Mouse (Mus musculus) cerebellum, postnatal 4 days (tissue): ENCODE measurements around the gene H2afz.
"Not testable (repeated sequence)": the region's sequence is repeated elsewhere in the genome, so short reads cannot be mapped to it uniquely, and the experiment has no call there.

Experiments
- DNase-seq, 2 experiments: peaks; one replicate each; pipeline ENCODE4 v3.0.0; 2022; ENCODE audit warnings: low spot score in 2 of 2, mixed read lengths in 1 of 2

The H2afz gene

GRCm38 (mm10) chr3:137863330-137864123 lies 760 bp upstream of the H2afz start:
- no peak for DNase-seq

DNA sequence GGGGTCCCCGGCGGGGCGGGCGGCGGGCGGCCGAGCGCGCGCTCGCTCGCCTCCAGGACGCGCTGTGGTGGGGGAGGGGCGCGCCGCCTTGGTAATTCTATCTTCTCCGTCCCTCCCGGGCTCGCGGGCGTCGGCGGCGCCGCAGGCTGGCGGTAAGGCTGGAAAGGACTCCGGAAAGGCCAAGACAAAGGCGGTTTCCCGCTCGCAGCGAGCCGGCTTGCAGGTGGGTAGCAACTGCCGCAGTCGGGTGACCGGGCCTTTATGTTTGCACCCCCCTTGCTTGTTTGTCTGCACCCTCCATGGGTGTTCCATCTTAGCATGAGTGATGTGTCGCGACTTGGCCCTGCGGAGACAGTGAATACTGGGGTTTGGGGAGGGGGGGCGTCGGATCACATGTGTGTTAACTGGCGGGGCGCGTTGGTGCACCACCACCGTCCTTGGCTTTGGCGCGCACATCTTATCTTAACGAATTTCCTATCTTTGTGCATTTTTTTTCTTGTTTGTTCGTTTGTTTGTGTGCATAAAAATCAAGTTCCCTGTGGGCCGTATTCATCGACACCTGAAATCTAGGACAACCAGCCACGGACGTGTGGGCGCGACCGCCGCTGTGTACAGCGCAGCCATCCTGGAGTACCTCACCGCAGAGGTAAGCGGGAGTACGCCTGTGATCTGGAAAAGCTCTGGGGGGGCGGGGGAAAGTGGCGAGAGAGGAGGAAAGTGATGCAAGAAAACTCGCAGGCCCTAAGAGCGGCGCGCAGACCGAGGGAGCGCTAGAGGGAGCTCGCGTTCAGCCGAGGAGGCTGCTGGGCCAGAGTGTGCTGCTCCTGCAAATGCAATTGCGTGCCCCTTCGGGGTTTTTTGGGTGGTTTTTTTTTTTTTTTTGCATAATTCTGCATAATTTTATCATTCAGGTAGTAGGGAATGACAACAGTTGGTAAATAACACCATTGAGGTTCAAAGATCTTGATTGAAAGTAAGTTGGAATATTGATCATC lies 998 bp downstream of the H2afz start:
- peak; percentile 81 to 90 for DNase-seq

DNA sequence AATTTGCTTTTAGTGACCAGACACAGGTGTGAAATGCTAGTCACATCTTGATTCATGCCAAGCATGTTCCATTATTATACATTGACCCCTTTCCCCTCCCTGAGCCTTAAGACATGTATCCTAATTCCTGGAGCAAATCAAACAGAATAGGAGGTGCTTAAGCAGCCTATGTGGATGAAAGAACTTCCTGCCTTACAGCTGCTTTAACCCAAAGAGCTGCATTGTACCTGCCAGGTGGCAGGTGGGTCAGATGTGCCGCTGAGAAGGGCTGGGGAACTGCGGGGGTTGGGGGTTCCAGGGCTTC lies 2.8 kb downstream of the H2afz start:
- DNase-seq: no peak

DNA sequence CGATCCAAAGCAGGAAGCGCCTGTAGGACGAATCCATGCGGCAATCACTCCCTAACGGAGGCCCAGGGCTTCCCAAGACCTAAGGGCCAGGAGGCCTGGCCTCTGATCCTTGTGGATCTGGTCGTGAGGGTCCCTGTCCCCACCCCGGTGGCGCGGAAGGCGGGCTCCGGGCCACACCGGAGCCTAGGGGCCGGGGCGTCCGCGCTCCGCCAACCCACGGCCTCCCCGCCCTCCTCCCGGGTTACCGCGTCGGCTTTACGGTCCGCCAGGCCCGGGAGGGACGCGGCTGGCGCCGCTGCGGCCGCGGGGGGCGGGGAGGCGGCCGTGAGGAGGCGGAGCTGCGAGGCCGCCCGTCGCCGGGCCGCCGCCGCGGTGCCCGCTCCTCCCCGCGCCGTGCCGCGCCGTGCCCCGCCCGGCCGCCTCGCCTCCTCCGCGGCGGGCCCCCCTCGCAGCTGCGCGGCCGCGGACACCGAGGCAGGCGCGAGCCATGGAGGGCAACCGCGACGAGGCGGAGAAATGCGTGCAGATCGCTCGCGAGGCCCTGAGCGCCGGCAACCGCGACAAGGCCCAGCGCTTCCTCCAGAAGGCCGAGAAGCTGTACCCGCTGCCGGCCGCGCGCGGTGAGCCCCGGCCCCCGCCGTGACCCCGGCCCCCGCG lies 3.3 kb downstream of the H2afz start, which contains the start of gene Dnajb14:
Dnajb14 (plus strand) TSS at position 239 of the 657 bp plus-strand sequence.
- DNase-seq: peak; percentile 29 to 53

DNA sequence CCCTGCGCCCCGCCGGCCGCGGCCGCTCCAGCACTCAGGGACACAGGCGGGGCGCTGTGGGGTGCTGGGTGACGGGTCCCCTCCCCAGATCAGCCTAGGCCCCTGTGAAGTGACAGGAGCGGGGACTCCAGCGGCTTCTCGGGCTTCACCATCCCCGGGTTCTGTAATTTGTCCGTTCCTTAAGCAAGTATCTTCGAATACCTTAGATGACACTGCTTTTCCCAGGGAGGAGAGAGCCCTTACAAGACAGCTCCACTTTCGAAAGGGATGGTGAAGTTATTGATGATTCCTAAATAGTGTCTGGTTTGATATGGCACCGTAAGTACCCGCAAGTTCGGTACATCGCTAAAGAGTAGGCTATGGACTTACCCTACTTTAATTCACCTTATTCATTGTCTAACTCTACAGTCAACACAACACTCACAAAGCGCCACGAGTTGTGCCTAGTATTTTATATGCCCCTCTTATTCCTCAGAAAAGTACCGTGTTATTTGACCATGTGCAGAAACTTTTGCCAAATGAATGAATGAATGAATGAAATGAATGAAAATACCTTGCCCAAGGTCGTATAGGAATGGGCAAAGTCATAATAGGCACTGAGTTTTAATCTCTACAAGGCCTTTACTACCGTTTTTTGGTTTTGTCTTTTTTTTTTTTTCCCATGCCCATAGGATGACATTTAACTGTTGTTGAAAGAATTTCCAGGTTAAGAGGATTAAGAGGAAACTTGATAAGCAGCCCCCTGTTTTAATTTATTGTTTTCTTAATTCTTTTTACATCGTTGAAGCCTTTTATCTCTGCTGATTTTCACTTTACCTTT lies 4.0 kb downstream of the H2afz start:
- DNase-seq: peak in 1 of 2 experiments; percentile 50

DNA sequence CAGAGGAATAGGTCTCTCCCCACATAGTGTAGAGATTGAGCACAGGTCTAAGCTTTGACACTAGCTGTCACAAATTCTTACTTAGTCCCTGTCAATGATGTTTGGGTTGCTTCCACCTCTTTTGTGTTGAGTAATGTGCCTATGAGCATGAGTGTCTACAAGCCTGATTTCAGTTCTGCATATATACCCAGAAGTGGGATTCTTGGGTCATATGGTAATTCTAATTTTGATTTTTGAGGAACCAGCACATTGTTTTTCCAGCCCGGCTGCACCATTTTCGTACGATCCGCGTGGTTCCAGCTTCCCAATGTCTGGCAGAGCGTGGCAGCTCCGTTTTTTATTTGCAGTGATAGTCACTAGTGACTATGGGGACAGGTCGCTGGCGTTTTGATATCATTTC lies 5.1 kb downstream of the H2afz start:
- no peak for DNase-seq

DNA sequence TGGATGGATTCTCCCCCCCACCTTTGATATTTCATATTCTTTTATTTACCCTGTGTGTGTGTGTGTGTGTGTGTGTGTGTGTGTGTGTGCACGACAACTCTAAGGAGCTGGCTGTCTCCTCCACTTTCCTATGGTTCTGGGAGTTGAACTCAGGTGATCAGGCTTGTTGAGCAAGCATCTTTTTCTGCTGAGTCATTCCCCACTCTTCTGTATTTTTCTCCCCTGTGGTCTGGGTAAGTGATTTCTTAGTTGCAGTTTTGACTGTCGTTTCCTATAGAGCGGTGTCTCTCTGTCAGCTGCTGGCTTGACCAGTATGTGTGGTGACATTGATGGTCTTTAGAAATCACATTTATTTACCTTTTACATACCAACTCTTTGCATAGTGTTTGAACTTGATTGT lies 15.0 kb downstream of the H2afz start:
- DNase-seq: no peak

GRCm38 (mm10) chr3:137880109-137880748 lies 15.9 kb downstream of the H2afz start:
- no peak for DNase-seq

DNA sequence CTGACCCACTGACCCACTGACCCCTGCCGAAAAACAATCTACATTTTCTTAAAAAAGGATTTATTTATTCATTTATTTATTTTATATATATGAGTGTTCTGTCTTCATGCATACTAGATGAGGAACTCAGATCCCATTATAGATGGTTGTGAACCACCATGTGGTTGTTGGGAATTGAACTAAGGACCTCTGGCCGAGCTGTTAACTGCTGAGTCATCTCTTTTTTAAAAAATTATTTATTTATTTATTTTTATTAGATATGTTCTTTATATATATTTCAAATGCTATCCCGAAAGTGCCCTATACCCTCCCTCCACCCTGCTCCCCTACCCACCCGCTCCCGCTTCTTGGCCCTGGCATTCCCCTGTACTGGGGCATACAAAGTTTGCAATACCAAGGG lies 16.8 kb downstream of the H2afz start:
- DNase-seq: no peak

DNA sequence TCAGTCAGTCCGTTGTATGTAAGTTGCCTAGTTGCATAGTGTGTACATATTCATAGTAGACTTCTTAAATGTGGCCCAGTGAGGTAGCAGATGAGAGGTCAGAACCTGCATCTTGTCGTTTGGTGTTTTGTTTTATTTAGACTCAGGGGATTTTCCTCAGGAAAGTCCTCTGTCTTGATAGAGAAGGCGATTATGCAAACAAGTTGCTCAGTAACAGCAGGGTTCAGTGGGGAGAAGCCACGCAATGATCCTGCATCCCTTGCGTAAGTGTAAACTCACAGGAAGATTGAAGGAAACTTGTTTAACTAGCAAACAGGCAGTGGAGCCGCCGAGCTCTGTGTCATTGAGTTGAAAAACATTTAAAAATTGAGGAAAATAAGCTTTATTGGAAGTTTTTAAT lies 23.7 kb downstream of the H2afz start:
- DNase-seq: no peak

DNA sequence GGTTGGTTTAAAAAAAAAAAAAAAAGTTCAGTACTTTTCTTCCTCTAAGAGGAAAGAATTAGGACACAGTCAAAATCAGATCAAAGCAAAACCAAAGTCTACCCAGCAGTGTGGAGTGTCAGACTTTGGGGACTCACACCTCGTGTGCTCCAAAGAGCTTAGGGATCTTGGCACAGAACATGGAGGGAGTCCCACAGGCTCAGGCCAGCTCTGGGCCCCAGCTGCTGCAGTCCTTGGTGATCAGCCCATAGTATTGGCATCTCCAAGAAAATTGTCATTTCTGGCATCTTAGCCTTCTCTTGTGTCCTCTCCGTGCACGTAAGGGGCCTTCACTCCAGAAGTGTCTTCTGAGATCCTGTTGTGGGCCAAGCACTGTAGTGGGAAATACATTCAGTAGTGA lies 26.8 kb downstream of the H2afz start:
- DNase-seq: no peak

DNA sequence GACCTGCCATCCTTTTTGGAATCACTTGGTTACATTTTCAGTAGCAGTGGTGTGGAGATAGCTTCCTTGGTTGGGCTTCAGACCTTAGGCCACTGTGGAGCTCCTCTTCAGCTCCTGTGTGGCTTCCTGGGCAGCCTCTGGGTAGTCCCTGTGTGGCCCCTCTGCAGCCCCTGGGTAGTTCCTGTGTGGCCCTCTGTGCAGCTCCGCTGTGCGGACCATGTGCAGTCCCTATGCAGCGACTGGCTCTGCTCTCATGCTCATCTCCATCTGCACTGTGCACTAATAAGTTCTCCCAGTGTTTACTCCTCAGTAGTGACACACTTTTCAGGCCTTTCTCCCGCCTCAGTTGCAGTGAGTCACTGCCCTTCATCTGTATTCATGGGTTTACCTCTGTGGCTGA lies 27.8 kb downstream of the H2afz start:
- DNase-seq: no peak

- DNase-seq: no peak
These were observed 29.5 kb downstream of the H2afz start for GRCm38 (mm10) chr3:137893789-137894188.

DNA sequence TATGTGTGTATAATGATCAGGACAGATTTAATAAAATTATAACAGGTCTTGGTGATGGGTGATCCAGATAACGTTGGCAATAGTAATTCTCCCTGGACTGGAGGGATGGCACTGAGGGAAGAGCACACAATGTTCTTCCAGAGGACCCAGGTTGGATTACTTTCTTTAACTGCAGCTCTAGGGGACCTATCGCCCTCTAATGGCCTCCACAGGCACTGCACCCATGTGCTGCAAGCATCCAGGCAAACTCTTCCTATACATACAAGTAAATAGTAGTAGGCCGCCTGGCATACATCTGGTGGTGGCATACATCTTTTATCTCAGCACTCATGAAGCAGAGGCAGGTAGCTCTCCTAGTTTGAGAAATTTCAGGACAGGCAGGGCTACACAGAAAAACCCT lies 30.9 kb downstream of the H2afz start:
- DNase-seq: no peak

DNA sequence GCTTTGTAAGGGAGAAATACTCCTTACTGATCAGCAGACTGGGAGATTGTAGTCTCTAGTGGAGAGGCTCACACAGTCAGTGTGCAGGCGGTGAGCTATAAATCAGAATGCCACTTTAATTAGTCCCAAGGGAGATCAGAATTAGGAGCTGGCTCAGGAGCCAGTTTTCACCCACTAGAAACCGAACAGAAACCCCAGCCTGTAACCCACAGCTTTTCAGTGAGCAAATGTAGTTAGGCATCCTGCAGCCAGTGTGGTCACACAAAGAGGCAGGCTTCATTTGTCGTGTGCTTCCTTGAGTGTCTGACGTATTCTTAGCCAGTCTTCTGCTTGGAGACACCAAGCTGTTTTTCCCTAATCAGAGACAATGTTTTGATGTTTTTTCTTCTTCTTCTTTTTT lies 32.1 kb downstream of the H2afz start:
- no peak for DNase-seq

GRCm38 (mm10) chr3:137896867-137897266 lies 32.6 kb downstream of the H2afz start:
- DNase-seq: no peak

GRCm38 (mm10) chr3:137897685-137898084 lies 33.4 kb downstream of the H2afz start:
- no peak for DNase-seq

DNA sequence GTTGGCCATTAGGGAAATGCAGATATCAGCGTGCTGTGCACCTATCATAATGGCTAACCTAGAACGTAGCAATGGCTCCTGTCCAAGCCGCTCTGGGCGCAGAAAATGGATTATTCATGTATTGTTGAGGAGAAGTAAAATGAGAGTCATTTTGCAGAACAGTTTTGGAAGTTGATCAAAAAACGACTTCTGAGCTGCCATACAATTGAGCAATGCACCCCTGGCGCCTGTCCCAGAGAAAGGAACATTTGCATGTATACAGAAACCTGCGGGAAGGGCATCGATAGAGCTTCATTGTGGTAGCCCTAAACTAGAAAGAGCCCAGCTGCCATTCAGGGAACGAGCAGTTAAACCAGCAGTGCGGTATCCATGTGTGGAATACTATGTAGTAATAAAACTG lies 35.9 kb downstream of the H2afz start:
- no peak for DNase-seq

GRCm38 (mm10) chr3:137913093-137913492 lies 48.8 kb downstream of the H2afz start:
- DNase-seq: no peak

DNA sequence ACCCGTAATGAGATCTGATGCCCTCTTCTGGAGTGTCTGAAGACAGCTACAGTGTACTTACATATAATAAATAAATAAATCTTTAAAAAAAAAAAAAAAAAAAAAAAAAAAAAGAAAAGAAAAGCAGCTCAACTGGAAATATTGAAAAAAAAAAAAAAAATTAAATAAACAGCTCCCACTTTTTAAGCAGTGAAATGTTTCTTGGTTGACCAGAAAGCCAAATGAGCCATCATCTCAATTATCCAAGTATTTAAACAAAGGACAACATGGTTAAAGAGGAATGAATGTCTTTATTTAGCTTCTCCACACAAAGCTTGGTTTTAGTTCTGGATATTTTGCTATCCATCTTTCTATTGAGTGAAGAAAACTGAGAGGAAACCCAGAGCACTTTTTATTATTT lies 50.3 kb downstream of the H2afz start:
- not testable (repeated sequence) for DNase-seq
